Mouse (Mus musculus) CD4-positive, CD25-positive, alpha-beta regulatory T cell, adult 4 months (primary cell): ENCODE results near the gene Fahd2a. TPM values are rescaled to one million over a fixed set of nuclear protein-coding genes. Genes with fewer than 3 reads are reported as not detected.

Experiments used
- ATAC-seq: one replicate; pipeline ENCODE4 v1.8.0; 2017
- polyA plus RNA-seq, 2 experiments: library from polyadenylated mRNA; unstranded; fragments of 100-300 nt; shearing (Covaris generic); gene quantifications; one replicate each; pipeline ENCODE4 v1.2.1; 2017

Gene Fahd2a
- polyA plus RNA-seq, 2 experiments from 2014 or later: 44.7 to 49.2 TPM

GRCm38 (mm10) chr2:127430238-127430637, 14.1 kb downstream of the Fahd2a start:
- no peak for ATAC-seq

- no peak for ATAC-seq
Observed at GRCm38 (mm10) chr2:127424977-127425376, 19.4 kb downstream of the Fahd2a start, which contains the start of gene Gpat2. Gene Gpat2 (plus strand): TSS chr2:127425199.

GRCm38 (mm10) chr2:127418266-127418970, 25.9 kb downstream of the Fahd2a start:
- no peak for ATAC-seq

- no peak for ATAC-seq
Observed at GRCm38 (mm10) chr2:127416706-127417105, 27.7 kb downstream of the Fahd2a start.

- ATAC-seq: no peak
Observed at GRCm38 (mm10) chr2:127415806-127416205, 28.6 kb downstream of the Fahd2a start.

GRCm38 (mm10) chr2:127411126-127411525, 33.2 kb downstream of the Fahd2a start:
- ATAC-seq: no peak

- ATAC-seq: no peak
Observed at GRCm38 (mm10) chr2:127398738-127399137, 45.6 kb downstream of the Fahd2a start.

- ATAC-seq: no peak
Observed at GRCm38 (mm10) chr2:127394606-127395161, 49.7 kb downstream of the Fahd2a start.

GRCm38 (mm10) chr2:127391323-127391722, 53.0 kb downstream of the Fahd2a start:
- no peak for ATAC-seq

GRCm38 (mm10) chr2:127390846-127391245, 53.5 kb downstream of the Fahd2a start:
- ATAC-seq: no peak

GRCm38 (mm10) chr2:127390352-127390751, 54.0 kb downstream of the Fahd2a start:
- no peak for ATAC-seq

GRCm38 (mm10) chr2:127387521-127387920, 56.8 kb downstream of the Fahd2a start:
- ATAC-seq: no peak

Other genes with a start within 250 kb of the Fahd2a start
- gene 1810024B03Rik, start 236.3 kb downstream of the Fahd2a start, polyA plus RNA-seq: 1 to 10 TPM; 1.0 to 1.1 TPM
- gene Snrnp200, start 236.2 kb downstream of the Fahd2a start, polyA plus RNA-seq: 10 to 100 TPM; 42.5 to 79.4 TPM
- gene Ciao1, start 196.7 kb downstream of the Fahd2a start, polyA plus RNA-seq: 10 to 100 TPM; 53.3 to 64.7 TPM
- 100 to 1,000 TPM in 1 of 2 experiments, 10 to 100 TPM in 1; 75.1 to 118 TPM for gene Tmem127, start 196.7 kb downstream of the Fahd2a start, polyA plus RNA-seq
- 10 to 100 TPM; 28.4 to 32.1 TPM for gene Stard7, start 174.3 kb downstream of the Fahd2a start, polyA plus RNA-seq
- gene Dusp2, start 108.4 kb downstream of the Fahd2a start, polyA plus RNA-seq: 10 to 100 TPM; 20.1 to 45.4 TPM
- under 1 TPM; 0.22 to 0.42 TPM for gene Astl, start 105.9 kb downstream of the Fahd2a start, polyA plus RNA-seq
- not detected for gene Adra2b, start 81.4 kb downstream of the Fahd2a start, polyA plus RNA-seq
- gene Gpat2, start 19.4 kb downstream of the Fahd2a start, polyA plus RNA-seq: under 1 TPM; 0.23 to 0.52 TPM
- not detected for gene Kcnip3, start 77.5 kb upstream of the Fahd2a start, polyA plus RNA-seq
- gene Prom2, start 96.9 kb upstream of the Fahd2a start, polyA plus RNA-seq: not detected
- gene Zfp661, start 142.5 kb upstream of the Fahd2a start, polyA plus RNA-seq: 1 to 10 TPM; 3.0 to 3.7 TPM
- gene Mrps5, start 142.7 kb upstream of the Fahd2a start, polyA plus RNA-seq: 100 to 1,000 TPM; 120 to 152 TPM
- gene Mal, start 212.1 kb upstream of the Fahd2a start, polyA plus RNA-seq: not detected